Mouse (Mus musculus): Measurements from ENCODE around the gene Angpt4. TPM values are rescaled to one million over a fixed set of nuclear protein-coding genes. Genes with fewer than 3 reads are reported as not detected.

Angpt4 gene
- polyA plus RNA-seq, 1 experiment from 2014 or later = 0.26 TPM

DNA sequence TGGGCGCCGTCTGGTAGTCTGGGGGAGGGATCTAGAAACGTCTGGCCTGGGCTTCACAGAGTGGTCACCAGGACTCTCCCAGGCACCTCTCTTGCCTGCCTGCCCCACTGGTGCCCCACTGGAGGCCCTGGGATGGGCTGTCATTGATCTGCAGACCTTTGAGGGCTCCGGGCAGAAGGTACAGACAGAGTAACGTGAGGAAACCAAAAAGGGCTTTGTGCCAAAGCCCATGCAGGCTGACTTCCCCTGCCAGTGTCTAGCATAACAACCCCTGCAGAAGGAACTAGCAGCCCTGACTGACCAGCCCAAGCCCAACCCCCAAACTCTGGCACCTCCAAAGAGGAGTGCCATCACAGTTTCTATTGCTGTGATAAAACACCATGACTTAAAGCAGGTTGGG lies 15.1 kb upstream of the Angpt4 start:
- 82% methylated on average over 5 of the region's 5 CpGs for WGBS

DNA sequence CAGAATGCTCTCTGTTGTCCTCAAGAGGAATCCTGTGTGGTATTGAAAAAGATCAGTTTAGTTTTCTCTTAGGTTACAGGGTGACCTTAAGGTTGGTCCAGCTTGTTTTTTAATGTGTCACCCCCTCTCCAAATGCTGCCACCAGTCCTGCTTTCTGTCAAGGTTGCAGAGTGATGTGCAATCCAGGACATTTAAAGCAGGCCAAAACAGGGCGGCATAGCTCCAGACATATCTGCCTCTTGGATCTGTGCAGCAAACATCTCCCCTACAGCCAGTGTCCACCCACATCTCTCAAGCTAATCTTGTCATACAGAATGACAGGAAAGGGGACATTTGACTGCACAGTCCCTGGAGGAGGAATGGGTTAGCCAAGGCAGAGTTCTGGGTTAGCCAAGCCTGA lies 12.9 kb upstream of the Angpt4 start:
- H3K4me3 ChIP-seq = no peak overlapping the region
- H3K27ac ChIP-seq (replicated peaks) = no peak overlapping the region
- no peaks in the 10 kb centered on the region for H3K36me3 ChIP-seq
- H3K9ac ChIP-seq = no peak overlapping the region
- WGBS = 83% methylated on average over 1 of the region's 1 CpGs
- ATAC-seq (ENCODE audit: low FRiP score, low read depth) = no peak
- peaks cover 11% of the 10 kb centered on the region; the same call in 1 of the 2 replicates for H3K4me1 ChIP-seq (replicated peaks)
- no peaks in the 10 kb centered on the region for H3K9me3 ChIP-seq
- H3K4me2 ChIP-seq = no peak overlapping the region
- no peaks in the 10 kb centered on the region for H3K27me3 ChIP-seq

More for the DNA sequence above, 15.1 kb upstream of the Angpt4 start:
- Histone ChIP-seq H3K27ac (replicated peaks) (no peak overlapping the region), H3K36me3 (no peaks in the 10 kb centered on the region), H3K4me2 (no peak overlapping the region), H3K9me3 (no peaks in the 10 kb centered on the region), H3K4me3 (no peak overlapping the region), H3K9ac (no peak overlapping the region), H3K4me1 (replicated peaks) (peaks cover 16% of the 10 kb centered on the region), H3K27me3 (no peaks in the 10 kb centered on the region)
- ATAC-seq (ENCODE audit: low FRiP score, low read depth) = no peak

DNA sequence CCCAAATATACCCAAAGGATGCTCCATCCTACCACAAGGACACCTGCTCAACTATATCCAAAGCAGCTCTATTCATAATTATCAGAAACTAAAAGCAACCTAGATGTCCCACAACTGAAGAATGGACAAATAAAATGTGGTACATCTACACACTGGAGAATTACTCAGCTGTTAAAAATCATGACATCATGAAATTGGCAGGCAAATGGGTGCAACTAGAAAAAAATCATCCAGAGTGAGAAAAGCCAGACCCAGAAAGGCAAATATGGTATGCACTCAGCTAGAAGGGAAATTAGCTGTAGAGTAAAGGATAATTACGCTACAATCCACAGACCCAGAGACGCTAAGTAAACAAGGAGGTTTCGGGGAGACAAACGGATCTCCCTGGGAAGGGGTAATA lies 10.2 kb upstream of the Angpt4 start:
- H3K4me3 ChIP-seq = no peak overlapping the region
- no peaks in the 10 kb centered on the region; the same call in 1 of the 2 replicates for H3K4me1 ChIP-seq (replicated peaks)
- H3K4me2 ChIP-seq = no peak overlapping the region
- no peak overlapping the region for H3K27ac ChIP-seq (replicated peaks)
- no peaks in the 10 kb centered on the region for H3K36me3 ChIP-seq
- H3K9me3 ChIP-seq = no peaks in the 10 kb centered on the region
- 79% methylated on average over 4 of the region's 4 CpGs for WGBS
- no peaks in the 10 kb centered on the region for H3K27me3 ChIP-seq
- H3K9ac ChIP-seq = no peak overlapping the region
- no peak for ATAC-seq (ENCODE audit: low FRiP score, low read depth)

- no peaks in the 10 kb centered on the region for H3K9me3 ChIP-seq
- H3K9ac ChIP-seq = no peak overlapping the region
- H3K27ac ChIP-seq (replicated peaks) = no peak overlapping the region
- H3K4me2 ChIP-seq = no peak overlapping the region
- no peaks in the 10 kb centered on the region; the same call in 1 of the 2 replicates for H3K4me1 ChIP-seq (replicated peaks)
- ATAC-seq (ENCODE audit: low FRiP score, low read depth) = no peak
- 89% methylated on average over 6 of the region's 6 CpGs for WGBS
- no peaks in the 10 kb centered on the region for H3K36me3 ChIP-seq
- H3K27me3 ChIP-seq = no peaks in the 10 kb centered on the region
- no peak overlapping the region for H3K4me3 ChIP-seq
Measured at GRCm38 (mm10) chr2:151903267-151903666, 7.7 kb upstream of the Angpt4 start.

- Histone ChIP-seq H3K9me3 (no peaks in the 10 kb centered on the region), H3K4me2 (no peak overlapping the region), H3K4me3 (no peak overlapping the region), H3K9ac (no peak overlapping the region), H3K36me3 (no peaks in the 10 kb centered on the region), H3K27me3 (no peaks in the 10 kb centered on the region), H3K27ac (replicated peaks) (no peak overlapping the region), H3K4me1 (replicated peaks) (no peaks in the 10 kb centered on the region; the same call in 1 of the 2 replicates)
- no peak for ATAC-seq (ENCODE audit: low FRiP score, low read depth)
- 72% methylated on average over 4 of the region's 4 CpGs for WGBS
Measured at GRCm38 (mm10) chr2:151903933-151904332, 7.1 kb upstream of the Angpt4 start.

DNA sequence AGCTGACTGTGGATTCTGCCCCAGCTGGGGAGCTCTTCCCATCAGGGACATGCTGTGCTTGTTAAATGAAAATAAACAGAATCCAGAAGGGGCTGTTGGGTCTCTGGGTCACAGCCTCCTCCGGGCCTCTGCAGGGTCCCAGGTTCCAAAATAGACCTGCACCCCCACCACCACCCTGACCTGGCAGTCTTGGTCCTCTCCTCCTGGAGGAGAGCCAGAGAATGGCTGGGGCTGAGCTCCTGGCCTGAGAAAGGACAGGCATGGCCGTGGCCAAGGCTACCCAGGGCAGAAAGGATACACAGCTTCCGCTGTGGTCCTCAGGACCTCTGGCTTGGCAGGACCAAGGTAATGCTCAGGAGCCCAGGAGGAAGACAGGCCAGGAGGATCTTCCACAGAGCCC lies 6.4 kb upstream of the Angpt4 start:
- 62% methylated on average over 3 of the region's 3 CpGs for whole genome bisulfite sequencing
- Histone ChIP-seq H3K27me3 (no peaks in the 10 kb centered on the region), H3K4me1 (replicated peaks) (no peaks in the 10 kb centered on the region; the same call in 1 of the 2 replicates), H3K36me3 (no peaks in the 10 kb centered on the region), H3K27ac (replicated peaks) (no peak overlapping the region), H3K4me2 (no peak overlapping the region), H3K9ac (no peak overlapping the region), H3K9me3 (no peaks in the 10 kb centered on the region), H3K4me3 (no peak overlapping the region)
- no peak for ATAC-seq (ENCODE audit: low FRiP score, low read depth)

DNA sequence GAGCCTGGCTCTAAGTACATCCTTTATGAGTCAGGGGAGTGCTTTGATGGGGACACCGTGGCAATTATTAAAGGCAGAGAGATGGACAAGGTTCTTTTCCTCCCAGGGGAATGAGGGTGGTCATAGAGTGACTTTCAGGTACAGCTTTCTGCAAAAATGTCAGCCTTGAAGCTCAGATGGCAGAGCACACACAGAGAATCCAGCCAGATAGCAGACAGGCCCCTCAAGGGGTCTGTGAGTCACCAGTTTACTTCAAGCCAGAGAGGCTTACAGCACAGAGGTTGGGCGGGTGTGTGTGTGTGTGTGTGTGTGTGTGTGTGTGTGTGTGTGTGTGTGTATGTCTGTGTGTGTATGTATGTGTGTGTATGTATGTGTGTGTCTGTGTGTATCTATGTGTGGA lies 4.0 kb upstream of the Angpt4 start:
- H3K27ac ChIP-seq (replicated peaks) = no peak overlapping the region
- peaks cover 4% of the 10 kb centered on the region; the same call in 1 of the 2 replicates for H3K4me1 ChIP-seq (replicated peaks)
- no peaks in the 10 kb centered on the region for H3K27me3 ChIP-seq
- no peak overlapping the region for H3K4me2 ChIP-seq
- no peak overlapping the region for H3K4me3 ChIP-seq
- H3K9me3 ChIP-seq = no peaks in the 10 kb centered on the region
- no peak overlapping the region for H3K9ac ChIP-seq
- no peaks in the 10 kb centered on the region for H3K36me3 ChIP-seq
- ATAC-seq (ENCODE audit: low FRiP score, low read depth) = no peak
- WGBS = 80% methylated on average over 2 of the region's 2 CpGs

GRCm38 (mm10) chr2:151909386-151909785 lies 1.6 kb upstream of the Angpt4 start:
- Histone ChIP-seq H3K36me3 (no peaks in the 10 kb centered on the region), H3K4me3 (no peak overlapping the region), H3K4me1 (replicated peaks) (0 out of 2 replicates have a peak, but pooled peaks cover 4% of the 10 kb centered on the region), H3K27me3 (no peaks in the 10 kb centered on the region), H3K9me3 (no peaks in the 10 kb centered on the region), H3K9ac (no peak overlapping the region), H3K27ac (replicated peaks) (no peak overlapping the region), H3K4me2 (no peak overlapping the region)
- 81% methylated on average over 3 of the region's 3 CpGs for WGBS
- ATAC-seq (ENCODE audit: low FRiP score, low read depth) = no peak

DNA sequence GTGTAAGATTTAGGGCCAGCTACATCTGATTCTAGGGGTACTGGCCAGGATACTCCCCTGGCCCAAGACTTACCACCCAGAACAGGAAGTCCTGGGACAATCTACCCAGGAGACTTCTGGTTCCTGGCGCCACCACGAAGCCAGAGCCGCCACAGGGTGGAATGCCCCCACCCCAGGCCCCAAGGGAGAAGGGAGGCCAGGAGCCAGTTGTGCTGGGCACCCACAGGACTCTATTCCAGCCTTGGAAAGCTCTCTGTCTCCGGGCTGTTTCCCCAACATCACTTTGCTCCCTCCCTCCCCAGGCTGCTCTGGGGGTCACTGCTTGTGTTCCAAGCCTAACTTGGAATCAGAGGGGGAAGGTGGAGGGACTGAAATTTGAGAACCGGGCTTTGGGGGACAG lies 512 bp upstream of the Angpt4 start:
- Histone ChIP-seq H3K27ac (replicated peaks) (no peak overlapping the region), H3K9me3 (no peaks in the 10 kb centered on the region), H3K36me3 (no peaks in the 10 kb centered on the region), H3K27me3 (no peaks in the 10 kb centered on the region), H3K4me1 (replicated peaks) (0 out of 2 replicates have a peak, but pooled peaks cover 4% of the 10 kb centered on the region), H3K9ac (no peak overlapping the region), H3K4me3 (no peak overlapping the region), H3K4me2 (no peak overlapping the region)
- no peak for ATAC-seq (ENCODE audit: low FRiP score, low read depth)
- 53% methylated on average over 5 of the region's 5 CpGs for WGBS

- H3K9me3 ChIP-seq = no peaks in the 10 kb centered on the region
- no peak overlapping the region for H3K4me3 ChIP-seq
- peaks cover 7% of the 10 kb centered on the region; the same call in 1 of the 2 replicates for H3K4me1 ChIP-seq (replicated peaks)
- no peaks in the 10 kb centered on the region for H3K27me3 ChIP-seq
- no peak overlapping the region for H3K4me2 ChIP-seq
- H3K36me3 ChIP-seq = no peaks in the 10 kb centered on the region
- no peak for ATAC-seq (ENCODE audit: low FRiP score, low read depth)
- H3K9ac ChIP-seq = no peak overlapping the region
- 77% methylated on average over 3 of the region's 3 CpGs for WGBS
- H3K27ac ChIP-seq (replicated peaks) = no peak overlapping the region
Measured at GRCm38 (mm10) chr2:151911751-151912150, 741 bp downstream of the Angpt4 start.

DNA sequence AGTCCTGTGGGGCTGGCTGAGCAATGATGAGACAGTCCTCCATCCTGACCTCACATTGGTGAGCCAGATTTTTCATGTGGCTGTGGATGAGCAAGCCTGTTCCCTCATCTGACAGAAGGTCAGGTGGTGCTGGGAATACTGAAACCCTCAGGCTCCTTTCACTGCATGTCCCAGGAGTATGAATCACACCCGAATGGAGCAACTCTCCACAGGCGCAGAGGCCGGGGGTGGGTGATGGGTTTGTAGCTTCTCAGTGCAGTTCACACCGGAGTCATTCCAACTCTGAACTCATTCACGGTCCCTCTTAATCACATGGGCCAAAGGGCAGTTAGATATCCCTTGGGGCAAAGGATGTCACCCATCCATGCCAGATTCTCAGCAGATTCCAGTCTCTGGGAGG lies 3.1 kb downstream of the Angpt4 start:
- H3K27me3 ChIP-seq = no peaks in the 10 kb centered on the region
- H3K4me2 ChIP-seq = no peak overlapping the region
- H3K9me3 ChIP-seq = no peaks in the 10 kb centered on the region
- H3K4me1 ChIP-seq (replicated peaks) = peaks cover 7% of the 10 kb centered on the region; the same call in 1 of the 2 replicates
- H3K36me3 ChIP-seq = no peaks in the 10 kb centered on the region
- WGBS = 81% methylated on average over 5 of the region's 5 CpGs
- H3K27ac ChIP-seq (replicated peaks) = no peak overlapping the region
- ATAC-seq (ENCODE audit: low FRiP score, low read depth) = no peak
- no peak overlapping the region for H3K9ac ChIP-seq
- H3K4me3 ChIP-seq = no peak overlapping the region

- Histone ChIP-seq H3K36me3 (no peaks in the 10 kb centered on the region), H3K4me1 (replicated peaks) (peaks cover 7% of the 10 kb centered on the region; the same call in 1 of the 2 replicates), H3K4me2 (no peak overlapping the region), H3K27me3 (no peaks in the 10 kb centered on the region), H3K4me3 (no peak overlapping the region), H3K9me3 (no peaks in the 10 kb centered on the region), H3K9ac (no peak overlapping the region), H3K27ac (replicated peaks) (no peak overlapping the region)
- 34% methylated on average over 2 of the region's 2 CpGs for WGBS
- ATAC-seq (ENCODE audit: low FRiP score, low read depth) = no peak
Measured at GRCm38 (mm10) chr2:151915111-151915510, 4.1 kb downstream of the Angpt4 start.

All from hindbrain, embryonic 15.5 days (tissue).